Mouse (Mus musculus): ENCODE measurements around the gene Dync1li2. TPM values are rescaled to one million over a fixed set of nuclear protein-coding genes. Genes with fewer than 3 reads are reported as not detected.
A peak's percentile ranks its signal among the peaks of the same experiment; 100 is the strongest.

Dync1li2 gene
- 53.7 and 62.8 TPM in 2 replicates for polyA plus RNA-seq (2015; fragmentation: Nextera tagmentation; extraction: Ambion mirVana)

- peak; percentile 81 for ATAC-seq (ENCODE audit: insufficient number of reproducible peaks, low FRiP score, low TSS enrichment, low read depth)
- Histone ChIP-seq H3K36me3 (peaks cover 33% of the 10 kb centered on the region), H3K9ac (peak within 1 kb of the TSS; percentile 87), H3K4me2 (peak within 1 kb of the TSS; percentile 74), H3K9me3 (no peaks in the 10 kb centered on the region), H3K27ac (peak within 1 kb of the TSS; percentile 85), H3K27me3 (no peaks in the 10 kb centered on the region), H3K4me3 (peak within 1 kb of the TSS; percentile 98), H3K4me1 (peaks cover 14% of the 10 kb centered on the region)
- WGBS, result under 1% methylated on average over 72 of the region's 75 CpGs
These were observed at the start of gene Dync1li2 for GRCm38 (mm10) chr8:104442299-104443124. Dync1li2 (minus strand) TSS chr8:104443047.

- Histone ChIP-seq H3K36me3 (no peaks in the 10 kb centered on the region), H3K9ac (no peak overlapping the region), H3K9me3 (no peaks in the 10 kb centered on the region), H3K27ac (no peak overlapping the region), H3K4me2 (no peak overlapping the region), H3K4me3 (no peak overlapping the region), H3K27me3 (no peaks in the 10 kb centered on the region), H3K4me1 (no peaks in the 10 kb centered on the region)
- WGBS, result 58% methylated on average over 1 of the region's 1 CpGs
- no peak for ATAC-seq (ENCODE audit: insufficient number of reproducible peaks, low FRiP score, low TSS enrichment, low read depth)
These were observed 36.2 kb upstream of the Dync1li2 start for GRCm38 (mm10) chr8:104479091-104479490.

GRCm38 (mm10) chr8:104472465-104472864 lies 29.6 kb upstream of the Dync1li2 start:
- no peaks in the 10 kb centered on the region for H3K36me3 ChIP-seq
- H3K27me3 ChIP-seq, result no peaks in the 10 kb centered on the region
- no peak overlapping the region for H3K4me3 ChIP-seq
- H3K9ac ChIP-seq, result no peak overlapping the region
- WGBS, result 72% methylated on average over 3 of the region's 3 CpGs
- H3K4me2 ChIP-seq, result no peak overlapping the region
- no peak for ATAC-seq (ENCODE audit: insufficient number of reproducible peaks, low FRiP score, low TSS enrichment, low read depth)
- no peaks in the 10 kb centered on the region for H3K9me3 ChIP-seq
- H3K4me1 ChIP-seq, result no peaks in the 10 kb centered on the region
- H3K27ac ChIP-seq, result no peak overlapping the region

GRCm38 (mm10) chr8:104467463-104467862 lies 24.6 kb upstream of the Dync1li2 start:
- H3K27ac ChIP-seq, result no peak overlapping the region
- H3K9ac ChIP-seq, result no peak overlapping the region
- H3K9me3 ChIP-seq, result no peaks in the 10 kb centered on the region
- H3K4me2 ChIP-seq, result no peak overlapping the region
- H3K36me3 ChIP-seq, result no peaks in the 10 kb centered on the region
- no peak overlapping the region for H3K4me3 ChIP-seq
- 67% methylated on average over 2 of the region's 2 CpGs for WGBS
- no peaks in the 10 kb centered on the region for H3K27me3 ChIP-seq
- ATAC-seq (ENCODE audit: insufficient number of reproducible peaks, low FRiP score, low TSS enrichment, low read depth), result no peak
- H3K4me1 ChIP-seq, result no peaks in the 10 kb centered on the region

GRCm38 (mm10) chr8:104452177-104452576 lies 9.3 kb upstream of the Dync1li2 start:
- no peak for ATAC-seq (ENCODE audit: insufficient number of reproducible peaks, low FRiP score, low TSS enrichment, low read depth)
- Histone ChIP-seq H3K27me3 (no peaks in the 10 kb centered on the region), H3K4me3 (no peak overlapping the region), H3K9me3 (no peaks in the 10 kb centered on the region), H3K9ac (no peak overlapping the region), H3K4me2 (no peak overlapping the region), H3K4me1 (no peaks in the 10 kb centered on the region), H3K27ac (no peak overlapping the region), H3K36me3 (no peaks in the 10 kb centered on the region)
- WGBS, result 80% methylated on average over 3 of the region's 3 CpGs

GRCm38 (mm10) chr8:104448796-104449195 lies 5.9 kb upstream of the Dync1li2 start:
- 82% methylated on average over 3 of the region's 3 CpGs for WGBS

GRCm38 (mm10) chr8:104446016-104446415 lies 3.2 kb upstream of the Dync1li2 start:
- no peak for ATAC-seq (ENCODE audit: insufficient number of reproducible peaks, low FRiP score, low TSS enrichment, low read depth)
- H3K4me1 ChIP-seq, result peaks cover 12% of the 10 kb centered on the region
- H3K27ac ChIP-seq, result no peak overlapping the region
- WGBS, result 80% methylated on average over 3 of the region's 3 CpGs
- H3K36me3 ChIP-seq, result 0 out of 2 replicates have a peak, but pooled peaks cover 2% of the 10 kb centered on the region
- H3K9me3 ChIP-seq, result no peaks in the 10 kb centered on the region
- no peak overlapping the region for H3K4me3 ChIP-seq
- H3K4me2 ChIP-seq, result no peak overlapping the region
- no peak overlapping the region for H3K9ac ChIP-seq
- H3K27me3 ChIP-seq, result no peaks in the 10 kb centered on the region

More at GRCm38 (mm10) chr8:104448796-104449195, 5.9 kb upstream of the Dync1li2 start:
- no peaks in the 10 kb centered on the region for H3K27me3 ChIP-seq
- H3K4me1 ChIP-seq, result no peaks in the 10 kb centered on the region
- H3K27ac ChIP-seq, result no peak overlapping the region
- H3K4me2 ChIP-seq, result no peak overlapping the region
- ATAC-seq (ENCODE audit: insufficient number of reproducible peaks, low FRiP score, low TSS enrichment, low read depth), result no peak
- H3K4me3 ChIP-seq, result no peak overlapping the region
- no peak overlapping the region for H3K9ac ChIP-seq
- H3K9me3 ChIP-seq, result no peaks in the 10 kb centered on the region
- no peaks in the 10 kb centered on the region for H3K36me3 ChIP-seq

- WGBS, result 55% methylated on average over 6 of the region's 6 CpGs
- Histone ChIP-seq H3K4me2 (no peak overlapping the region), H3K27me3 (no peaks in the 10 kb centered on the region), H3K9ac (no peak overlapping the region), H3K9me3 (no peaks in the 10 kb centered on the region), H3K4me1 (peaks cover 14% of the 10 kb centered on the region), H3K4me3 (no peak overlapping the region), H3K27ac (no peak overlapping the region), H3K36me3 (peaks cover 8% of the 10 kb centered on the region)
- no peak for ATAC-seq (ENCODE audit: insufficient number of reproducible peaks, low FRiP score, low TSS enrichment, low read depth)
These were observed 2.4 kb upstream of the Dync1li2 start for GRCm38 (mm10) chr8:104445248-104445647.

GRCm38 (mm10) chr8:104443125-104443679 lies 355 bp upstream of the Dync1li2 start:
- no peak for ATAC-seq (ENCODE audit: insufficient number of reproducible peaks, low FRiP score, low TSS enrichment, low read depth)
- Histone ChIP-seq H3K36me3 (peaks cover 28% of the 10 kb centered on the region), H3K9me3 (no peaks in the 10 kb centered on the region), H3K4me3 (peak overlapping the region; percentile 98), H3K4me2 (peak overlapping the region; percentile 74; the same call in 1 of the 2 replicates), H3K4me1 (peaks cover 14% of the 10 kb centered on the region), H3K27me3 (no peaks in the 10 kb centered on the region), H3K9ac (no peak overlapping the region), H3K27ac (no peak overlapping the region)
- 63% methylated on average over 7 of the region's 7 CpGs for WGBS

GRCm38 (mm10) chr8:104441613-104442012 lies 1.2 kb downstream of the Dync1li2 start:
- Histone ChIP-seq H3K27me3 (no peaks in the 10 kb centered on the region), H3K4me3 (peak overlapping the region; percentile 98), H3K4me1 (peaks cover 18% of the 10 kb centered on the region), H3K9ac (peak overlapping the region; percentile 87), H3K9me3 (no peaks in the 10 kb centered on the region), H3K27ac (no peak overlapping the region), H3K4me2 (peak overlapping the region; percentile 74), H3K36me3 (peaks cover 42% of the 10 kb centered on the region)
- no peak for ATAC-seq (ENCODE audit: insufficient number of reproducible peaks, low FRiP score, low TSS enrichment, low read depth)
- 59% methylated on average over 7 of the region's 7 CpGs for WGBS

GRCm38 (mm10) chr8:104439461-104439860 lies 3.4 kb downstream of the Dync1li2 start:
- Histone ChIP-seq H3K4me2 (no peak overlapping the region), H3K27me3 (no peaks in the 10 kb centered on the region), H3K9me3 (no peaks in the 10 kb centered on the region), H3K9ac (no peak overlapping the region), H3K4me3 (no peak overlapping the region), H3K4me1 (peaks cover 32% of the 10 kb centered on the region), H3K27ac (no peak overlapping the region), H3K36me3 (peaks cover 60% of the 10 kb centered on the region)
- no peak for ATAC-seq (ENCODE audit: insufficient number of reproducible peaks, low FRiP score, low TSS enrichment, low read depth)
- WGBS, result 94% methylated on average over 8 of the region's 8 CpGs

- Histone ChIP-seq H3K27me3 (no peaks in the 10 kb centered on the region), H3K4me3 (no peak overlapping the region), H3K4me1 (peaks cover 33% of the 10 kb centered on the region), H3K4me2 (no peak overlapping the region), H3K27ac (no peak overlapping the region), H3K36me3 (peaks cover 77% of the 10 kb centered on the region), H3K9ac (no peak overlapping the region), H3K9me3 (no peaks in the 10 kb centered on the region)
- WGBS, result 92% methylated on average over 13 of the region's 13 CpGs
- ATAC-seq (ENCODE audit: insufficient number of reproducible peaks, low FRiP score, low TSS enrichment, low read depth), result no peak
These were observed 5.2 kb downstream of the Dync1li2 start for GRCm38 (mm10) chr8:104437494-104438135.

All from limb, embryonic 15.5 days (tissue).